ENCODE assay signal across 9 mouse cellular contexts in the genomic region with DNA sequence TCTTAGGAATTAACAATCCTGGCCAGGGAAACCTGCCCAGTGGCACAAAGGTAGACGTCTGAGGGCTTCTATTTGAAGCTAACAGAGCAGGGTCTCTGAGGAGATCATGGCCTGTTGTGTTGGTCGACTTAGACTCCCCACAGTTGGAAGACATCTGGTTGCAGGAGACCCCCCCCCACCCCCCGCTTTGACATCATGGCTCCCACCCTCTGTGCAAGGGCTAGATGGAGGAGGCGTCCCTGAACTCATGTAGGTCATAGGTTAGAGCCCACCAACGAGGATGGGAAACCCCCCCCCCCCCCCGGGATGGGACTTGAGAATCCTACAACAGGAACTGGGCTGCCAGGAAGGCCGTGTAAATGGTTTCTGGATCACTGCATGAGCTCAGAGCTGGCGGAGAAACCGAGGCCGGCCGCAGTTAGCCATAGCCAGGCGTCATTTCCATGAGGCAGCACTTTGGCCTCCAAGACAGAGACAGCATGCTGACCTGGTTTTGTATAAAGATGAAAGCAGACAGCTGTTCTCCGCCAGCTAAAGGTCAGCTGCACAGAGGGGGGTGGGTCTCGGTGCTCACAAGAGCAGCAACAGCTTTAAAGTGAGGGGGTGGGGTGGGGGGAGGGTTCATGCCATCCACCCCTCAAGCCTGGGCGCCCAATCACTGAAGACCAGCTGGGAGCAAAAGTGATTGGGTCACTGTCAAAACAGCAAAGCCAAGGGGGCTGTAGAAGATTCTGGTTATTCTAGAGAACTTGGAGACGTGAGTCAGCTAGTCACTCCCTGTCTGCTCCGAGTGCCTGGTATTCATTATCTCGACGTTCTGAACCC.
A peak's percentile ranks its signal among the peaks of the same experiment; 100 is the strongest.
DNase-seq lines count a peak whose midpoint lies in the region; ATAC-seq and TF ChIP-seq lines count a peak whose summit lies in the region.
"Had no signal": no experiment of that assay in that cellular context is flagged by ENCODE, and none has a peak within 500 bp of the region (broad histone marks: within the 10 kb centered on the region; RNA-seq: fewer than 3 reads in every experiment).

No protein-coding gene starts in this region.

- H3K27me3 ChIP-seq in lung, embryonic 14.5 days (ENCODE audit: insufficient read depth, low read length): no peaks in the 10 kb centered on the region
- H3K27me3 ChIP-seq in stomach, embryonic 14.5 days (ENCODE audit: control insufficient read depth, insufficient read depth, low read length): no peaks in the 10 kb centered on the region
- H3K27me3 ChIP-seq: hindbrain, embryonic 15.5 days; limb, embryonic 12.5 days had no signal

- no peak for TF ChIP-seq CTCF in lung, embryonic 14.5 days (IDR thresholded peaks at IDR 0.05; ENCODE audit: low read depth)
- no peak for TF ChIP-seq CTCF in lung, adult 2 months (IDR thresholded peaks at IDR 0.05; ENCODE audit: insufficient read depth, low read length)
- TF ChIP-seq CTCF in embryonic fibroblast, embryonic 13.5 days (IDR thresholded peaks at IDR 0.05; ENCODE audit: borderline replicate concordance, insufficient read depth, low read length): no peak

- H3K9me3 ChIP-seq in lung, embryonic 14.5 days (ENCODE audit: low read depth, low read length): no peaks in the 10 kb centered on the region
- no peaks in the 10 kb centered on the region for H3K9me3 ChIP-seq in stomach, embryonic 14.5 days (ENCODE audit: control insufficient read depth, low read depth, low read length)
- H3K9me3 ChIP-seq: hindbrain, embryonic 15.5 days; limb, embryonic 12.5 days had no signal

- WGBS in lung, embryonic 14.5 days: 41% methylated on average over 19 of the region's 19 CpGs
- WGBS in lung, adult 2 months: 71% methylated on average over 19 of the region's 19 CpGs
- 57% methylated on average over 19 of the region's 19 CpGs for WGBS in stomach, embryonic 14.5 days

- peaks cover 54% of the 10 kb centered on the region for H3K36me3 ChIP-seq in lung, embryonic 14.5 days (ENCODE audit: insufficient read depth)
- H3K36me3 ChIP-seq in stomach, embryonic 14.5 days (ENCODE audit: control insufficient read depth, insufficient read depth, low read length): peaks cover 21% of the 10 kb centered on the region
- H3K36me3 ChIP-seq: hindbrain, embryonic 15.5 days had no signal

- H3K27ac ChIP-seq in lung, embryonic 14.5 days (ENCODE audit: low read depth): peak overlapping the region; percentile 22
- H3K27ac ChIP-seq in embryonic fibroblast, embryonic 13.5 days (ENCODE audit: insufficient read depth, low read length): peak overlapping the region; percentile 35; the same call in 1 of the 2 replicates
- peak overlapping the region; percentile 7; the same call in 1 of the 2 replicates for H3K27ac ChIP-seq in stomach, embryonic 14.5 days (ENCODE audit: low read length)
- H3K27ac ChIP-seq: hindbrain, embryonic 15.5 days; limb, embryonic 12.5 days had no signal

- ATAC-seq in lung, embryonic 14.5 days (ENCODE audit: insufficient read depth): peak; percentile 75; the same call in 1 of the 2 replicates
- ATAC-seq in stomach, embryonic 14.5 days (ENCODE audit: insufficient number of reproducible peaks, insufficient read depth, low FRiP score, low read depth): no peak; the same call in 1 of the 2 replicates

- H3K4me2 ChIP-seq in lung, embryonic 14.5 days: no peak overlapping the region
- no peak overlapping the region for H3K4me2 ChIP-seq in stomach, embryonic 14.5 days (replicated peaks; ENCODE audit: low read depth, low read length)
- H3K4me2 ChIP-seq: hindbrain, embryonic 15.5 days; limb, embryonic 12.5 days had no signal

- peak; percentile 58 for DNase-seq in lung, embryonic 14.5 days
- no peak for DNase-seq in lung, adult 2 months
- DNase-seq in adrenal gland, adult 8-10 months: peak; percentile 34
- DNase-seq in thymus, postnatal 4 days: no peak
- DNase-seq in cerebellum, postnatal 4 days (ENCODE audit: low spot score in 2 of 2): no peak

- H3K9ac ChIP-seq in lung, embryonic 14.5 days: no peak overlapping the region
- no peak overlapping the region for H3K9ac ChIP-seq in stomach, embryonic 14.5 days (replicated peaks; ENCODE audit: low read depth, low read length)
- H3K9ac ChIP-seq: hindbrain, embryonic 15.5 days; limb, embryonic 12.5 days had no signal

- TF ChIP-seq POLR2A in lung, adult 2 months (IDR thresholded peaks at IDR 0.05; ENCODE audit: borderline replicate concordance, extremely low read depth, low read depth, low read length): no peak
- no peak for TF ChIP-seq POLR2A in embryonic fibroblast, embryonic 13.5 days (IDR thresholded peaks at IDR 0.05; ENCODE audit: low read depth, low read length)

- no peak overlapping the region for H3K4me3 ChIP-seq in lung, embryonic 14.5 days (ENCODE audit: low read depth, low read length)
- no peak overlapping the region for H3K4me3 ChIP-seq in lung, adult 2 months (replicated peaks; ENCODE audit: extremely low read depth, low read depth, low read length)
- no peak overlapping the region for H3K4me3 ChIP-seq in embryonic fibroblast, embryonic 13.5 days (ENCODE audit: insufficient read depth, low read length)
- no peak overlapping the region for H3K4me3 ChIP-seq in stomach, embryonic 14.5 days (ENCODE audit: low read depth, low read length)
- H3K4me3 ChIP-seq: hindbrain, embryonic 15.5 days; limb, embryonic 12.5 days had no signal

- H3K4me1 ChIP-seq in lung, embryonic 14.5 days (ENCODE audit: insufficient read depth): no peaks in the 10 kb centered on the region
- H3K4me1 ChIP-seq in lung, adult 2 months (ENCODE audit: control insufficient read depth, insufficient read depth, low read length): no peaks in the 10 kb centered on the region
- no peaks in the 10 kb centered on the region for H3K4me1 ChIP-seq in embryonic fibroblast, embryonic 13.5 days (ENCODE audit: control insufficient read depth, insufficient read depth, low read length)
- 0 out of 2 replicates have a peak, but pooled peaks cover 5% of the 10 kb centered on the region for H3K4me1 ChIP-seq in stomach, embryonic 14.5 days (ENCODE audit: control insufficient read depth, insufficient read depth, low read length)

Comparison
In these comparisons a context has a peak if more than half of its experiments do, and no peak if none do; other contexts are left out.
1. DNase-seq: peak in lung, embryonic 14.5 days (single experiment) and adrenal gland, adult 8-10 months (single experiment); none in lung, adult 2 months (single experiment), thymus, postnatal 4 days (single experiment) and cerebellum, postnatal 4 days (0 of 2).
2. Peak in every context shown above with its lines, with median percentiles within 50 percentile points of each other: H3K27ac ChIP-seq.